Comparison of ENCODE assay signal across 13 mouse cellular contexts in the genomic region with DNA sequence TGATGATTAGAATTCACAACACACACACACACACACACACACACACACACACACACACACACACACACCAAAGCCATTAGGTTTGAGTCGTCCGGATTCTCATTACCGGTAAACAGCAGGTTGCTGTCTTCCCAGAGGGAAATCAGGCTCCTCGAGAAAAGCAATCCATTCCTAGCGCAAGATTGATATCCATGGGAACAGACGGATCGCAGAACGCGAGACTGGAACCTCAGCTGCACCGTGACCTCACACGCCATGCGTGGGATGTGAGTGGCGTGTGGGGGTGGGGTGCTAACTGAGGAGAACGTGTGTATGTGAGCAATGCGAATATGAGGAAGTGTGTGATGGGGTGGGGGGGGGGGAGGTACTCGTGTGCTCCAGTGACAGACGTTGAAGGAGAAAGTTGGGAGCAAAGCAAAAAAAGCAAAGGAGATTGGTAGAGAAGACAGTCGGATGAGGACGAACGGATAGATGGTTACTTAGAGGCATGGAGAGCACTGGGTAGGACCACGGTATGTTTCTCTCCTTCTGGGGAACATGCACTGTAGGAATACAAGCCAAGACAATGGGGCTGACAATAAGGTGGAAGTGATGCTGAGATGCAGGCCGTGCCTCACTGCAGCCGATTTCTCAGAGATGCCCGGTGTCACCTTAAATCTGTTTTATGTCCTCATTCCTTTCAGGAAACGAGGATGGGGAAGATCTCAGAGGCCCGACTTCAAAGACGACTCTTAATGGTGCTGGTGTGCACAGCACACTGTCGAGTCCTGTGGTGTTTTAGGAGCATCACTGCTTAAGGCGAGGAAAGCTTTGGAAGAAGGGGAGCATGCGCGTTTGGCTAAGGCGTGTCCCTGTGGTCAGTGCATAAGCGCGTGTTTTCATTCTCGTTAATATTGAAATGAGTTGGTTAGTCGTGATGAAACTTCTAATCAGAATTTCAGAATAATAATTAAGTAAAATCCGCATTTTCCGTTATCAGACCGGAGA.
A peak's percentile ranks its signal among the peaks of the same experiment; 100 is the strongest.
DNase-seq lines count a peak whose midpoint lies in the region; ATAC-seq and TF ChIP-seq lines count a peak whose summit lies in the region.
"Had no signal": no experiment of that assay in that cellular context is flagged by ENCODE, and none has a peak within 500 bp of the region (broad histone marks: within the 10 kb centered on the region; RNA-seq: fewer than 3 reads in every experiment).

No protein-coding gene starts in this region.

- H3K4me1 ChIP-seq in forebrain, embryonic 14.5 days (ENCODE audit: control insufficient read depth, insufficient read depth, low read length), result no peaks in the 10 kb centered on the region
- H3K4me1 ChIP-seq in forebrain, embryonic 10.5 days, result no peaks in the 10 kb centered on the region
- H3K4me1 ChIP-seq in midbrain, postnatal 0 days (ENCODE audit: insufficient read depth, low read length), result no peaks in the 10 kb centered on the region
- H3K4me1 ChIP-seq: heart, embryonic 13.5 days; limb, embryonic 13.5 days had no signal

- peak; percentile 29 for DNase-seq in forebrain, embryonic 14.5 days (ENCODE audit: low spot score)
- DNase-seq in forebrain, embryonic 10.5 days (ENCODE audit: extremely low spot score, low spot score), result no peak
- peak; percentile 54 to 84 for DNase-seq in frontal cortex, postnatal 10 days (ENCODE audit: low spot score in 2 of 2)
- peak; percentile 41 to 51 for DNase-seq in layer of hippocampus, postnatal 10 days (ENCODE audit: low spot score in 2 of 2)
- peak; percentile 53 for DNase-seq in midbrain, postnatal 0 days (ENCODE audit: low spot score)
- no peak for DNase-seq in lung, postnatal 36 days
- no peak for DNase-seq in gastrocnemius, postnatal 14 days
- DNase-seq in thymus, postnatal 10 days (ENCODE audit: low spot score in 2 of 2), result no peak
- DNase-seq: kidney, adult 11 months had no signal

- ATAC-seq in forebrain, embryonic 14.5 days, result no peak
- ATAC-seq in midbrain, postnatal 0 days (ENCODE audit: low FRiP score), result peak; percentile 83
- ATAC-seq: lung, postnatal 0 days had no signal

- H3K27ac ChIP-seq in forebrain, embryonic 14.5 days (ENCODE audit: low read depth, low read length), result no peak overlapping the region
- H3K27ac ChIP-seq in forebrain, embryonic 10.5 days, result no peak overlapping the region
- 0 out of 2 replicates have a peak overlapping the region, but pooled peaks have one; percentile 6 for H3K27ac ChIP-seq in midbrain, postnatal 0 days (ENCODE audit: low read depth, low read length)
- H3K27ac ChIP-seq: heart, embryonic 13.5 days; limb, embryonic 13.5 days had no signal

- H3K36me3 ChIP-seq in forebrain, embryonic 14.5 days (ENCODE audit: control insufficient read depth, insufficient read depth, low read length), result no peaks in the 10 kb centered on the region
- no peaks in the 10 kb centered on the region for H3K36me3 ChIP-seq in forebrain, embryonic 10.5 days (replicated peaks)
- H3K36me3 ChIP-seq in midbrain, postnatal 0 days (ENCODE audit: insufficient read depth, low read length), result no peaks in the 10 kb centered on the region
- H3K36me3 ChIP-seq: heart, embryonic 13.5 days; limb, embryonic 13.5 days had no signal

- TF ChIP-seq CTCF in midbrain, postnatal 0 days (IDR thresholded peaks at IDR 0.05), result no peak

- no peak overlapping the region for H3K4me3 ChIP-seq in forebrain, embryonic 14.5 days (ENCODE audit: low read depth, low read length)
- no peak overlapping the region for H3K4me3 ChIP-seq in forebrain, embryonic 10.5 days
- H3K4me3 ChIP-seq in midbrain, postnatal 0 days (ENCODE audit: low read depth, low read length), result no peak overlapping the region
- H3K4me3 ChIP-seq: erythroblast, embryonic 14.5 days; heart, embryonic 13.5 days; limb, embryonic 13.5 days had no signal

- H3K9ac ChIP-seq in forebrain, embryonic 14.5 days (ENCODE audit: low read length), result no peak overlapping the region
- no peak overlapping the region for H3K9ac ChIP-seq in midbrain, postnatal 0 days (replicated peaks; ENCODE audit: low read length, poor library complexity, severe bottlenecking)
- H3K9ac ChIP-seq: heart, embryonic 13.5 days; limb, embryonic 13.5 days had no signal

- H3K9me3 ChIP-seq in forebrain, embryonic 14.5 days (replicated peaks; ENCODE audit: control insufficient read depth, low read length), result no peaks in the 10 kb centered on the region
- H3K9me3 ChIP-seq in forebrain, embryonic 10.5 days, result no peaks in the 10 kb centered on the region
- no peaks in the 10 kb centered on the region for H3K9me3 ChIP-seq in midbrain, postnatal 0 days (ENCODE audit: low read length)
- H3K9me3 ChIP-seq: heart, embryonic 13.5 days; limb, embryonic 13.5 days had no signal

- H3K27me3 ChIP-seq in forebrain, embryonic 14.5 days (replicated peaks; ENCODE audit: control insufficient read depth, insufficient read depth, low read length), result no peaks in the 10 kb centered on the region
- no peaks in the 10 kb centered on the region for H3K27me3 ChIP-seq in forebrain, embryonic 10.5 days (ENCODE audit: poor library complexity, severe bottlenecking)
- no peaks in the 10 kb centered on the region for H3K27me3 ChIP-seq in midbrain, postnatal 0 days (ENCODE audit: insufficient read depth, low read length)
- H3K27me3 ChIP-seq: heart, embryonic 13.5 days; limb, embryonic 13.5 days had no signal

- intact Hi-C loops in gastrocnemius, postnatal 14 days (cut with DNase I; ENCODE audit: low total_unique reads), result no loop called here

- no peak overlapping the region for H3K4me2 ChIP-seq in forebrain, embryonic 14.5 days (ENCODE audit: low read length)
- no peak overlapping the region for H3K4me2 ChIP-seq in midbrain, postnatal 0 days (ENCODE audit: low read depth, low read length, poor library complexity, severe bottlenecking)
- H3K4me2 ChIP-seq: heart, embryonic 13.5 days; limb, embryonic 13.5 days had no signal

- WGBS in forebrain, embryonic 14.5 days, result 86% methylated on average over 39 of the region's 39 CpGs
- 93% methylated on average over 39 of the region's 39 CpGs for WGBS in forebrain, embryonic 10.5 days
- 65% methylated on average over 39 of the region's 39 CpGs for WGBS in midbrain, postnatal 0 days

Comparison
In these comparisons a context has a peak if more than half of its experiments do, and no peak if none do; other contexts are left out.
1. DNase-seq: peak in forebrain, embryonic 14.5 days (single experiment), frontal cortex, postnatal 10 days (2 of 2), layer of hippocampus, postnatal 10 days (2 of 2) and midbrain, postnatal 0 days (single experiment); none in forebrain, embryonic 10.5 days (single experiment), lung, postnatal 36 days (single experiment), gastrocnemius, postnatal 14 days (single experiment) and thymus, postnatal 10 days (0 of 2).